ENCODE assay signal across 9 mouse cellular contexts in the genomic region with DNA sequence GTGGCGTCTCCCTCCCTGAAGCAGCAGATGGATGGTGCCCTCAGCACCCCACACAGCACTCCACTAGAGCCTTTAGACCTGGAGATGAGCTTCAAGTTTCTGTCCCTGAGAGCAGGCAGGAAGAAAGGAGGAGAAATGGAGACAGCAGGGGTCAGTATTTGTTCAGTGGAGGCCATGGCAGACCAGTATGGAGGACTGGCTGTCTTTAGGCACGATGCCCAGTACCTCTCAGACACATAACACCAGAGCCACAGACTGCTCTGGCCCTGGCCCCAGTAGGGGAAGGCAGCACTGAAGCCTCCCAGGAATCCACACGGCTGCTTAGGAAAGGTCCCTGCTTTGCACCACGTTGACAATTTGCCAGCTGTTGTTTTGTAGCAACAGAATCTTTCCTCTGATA.
DNase-seq lines count a peak whose midpoint lies in the region; ATAC-seq and TF ChIP-seq lines count a peak whose summit lies in the region.
"Had no signal": no experiment of that assay in that cellular context is flagged by ENCODE, and none has a peak within 500 bp of the region (broad histone marks: within the 10 kb centered on the region; RNA-seq: fewer than 3 reads in every experiment).

No protein-coding gene starts in this region.

- no peak for ATAC-seq in limb, embryonic 11.5 days (ENCODE audit: insufficient number of reproducible peaks, low FRiP score, low TSS enrichment, low read depth)
- peak; percentile 88 for ATAC-seq in lung, embryonic 15.5 days (ENCODE audit: borderline replicate concordance, extremely low read depth, low FRiP score, low TSS enrichment)

- no peaks in the 10 kb centered on the region for H3K79me2 ChIP-seq in heart, adult 2 months (replicated peaks; ENCODE audit: control insufficient read depth, insufficient read depth, low read length)

- no peaks in the 10 kb centered on the region for H3K36me3 ChIP-seq in limb, embryonic 11.5 days (ENCODE audit: control insufficient read depth, insufficient read depth, low read length)
- no peaks in the 10 kb centered on the region for H3K36me3 ChIP-seq in limb, embryonic 10.5 days
- no peaks in the 10 kb centered on the region for H3K36me3 ChIP-seq in heart, adult 2 months (ENCODE audit: control insufficient read depth, insufficient read depth, low read length)
- no peaks in the 10 kb centered on the region for H3K36me3 ChIP-seq in lung, embryonic 15.5 days

- TF ChIP-seq CTCF in heart, adult 2 months (IDR thresholded peaks at IDR 0.05), result peak; percentile 63

- TF ChIP-seq EP300 in heart, adult 2 months (IDR thresholded peaks at IDR 0.05; ENCODE audit: insufficient read depth, low read depth, low read length), result peak; percentile 61; the same call in 1 of the 2 replicates

- peak; percentile 10 for DNase-seq in adrenal gland, adult 2 months
- DNase-seq in adrenal gland, adult 18-20 months (ENCODE audit: low spot score in 2 of 2), result no peak
- DNase-seq in limb, embryonic 11.5 days (ENCODE audit: low spot score), result no peak
- DNase-seq in limb, embryonic 10.5 days (ENCODE audit: low spot score), result no peak
- DNase-seq in heart, adult 2 months, result peak; percentile 40 to 73
- DNase-seq in thymus, postnatal 0 days (ENCODE audit: low spot score), result no peak
- no peak for DNase-seq in kidney, adult 8-10 months

- H3K4me3 ChIP-seq in limb, embryonic 11.5 days (ENCODE audit: low read depth, low read length), result no peak overlapping the region
- H3K4me3 ChIP-seq in limb, embryonic 10.5 days, result no peak overlapping the region
- no peak overlapping the region for H3K4me3 ChIP-seq in heart, adult 2 months
- no peak overlapping the region for H3K4me3 ChIP-seq in lung, embryonic 15.5 days

- WGBS in limb, embryonic 11.5 days, result 61% methylated on average over 4 of the region's 4 CpGs
- 74% methylated on average over 4 of the region's 4 CpGs for WGBS in limb, embryonic 10.5 days
- 26% methylated on average over 4 of the region's 4 CpGs for WGBS in heart, adult 2 months
- 31% methylated on average over 4 of the region's 4 CpGs for WGBS in lung, embryonic 15.5 days

- no peaks in the 10 kb centered on the region for H3K9me3 ChIP-seq in limb, embryonic 11.5 days (ENCODE audit: control insufficient read depth, low read length)
- no peaks in the 10 kb centered on the region for H3K9me3 ChIP-seq in limb, embryonic 10.5 days (replicated peaks)
- no peaks in the 10 kb centered on the region for H3K9me3 ChIP-seq in lung, embryonic 15.5 days

- 0 out of 2 replicates have a peak overlapping the region, but pooled peaks have one; percentile 4 for H3K9ac ChIP-seq in limb, embryonic 11.5 days (ENCODE audit: low read length)
- no peak overlapping the region for H3K9ac ChIP-seq in heart, adult 2 months (ENCODE audit: low read depth, low read length)
- no peak overlapping the region for H3K9ac ChIP-seq in lung, embryonic 15.5 days

- H3K4me2 ChIP-seq in limb, embryonic 11.5 days (ENCODE audit: low read depth, severe bottlenecking), result no peak overlapping the region
- no peak overlapping the region for H3K4me2 ChIP-seq in lung, embryonic 15.5 days

- intact Hi-C loops in heart, adult 2 months (cut with DNase I), result loop anchor here (2.0 kb wide), 1 partner anchor 227 kb away; no protein-coding TSS in a partner anchor

- no peaks in the 10 kb centered on the region for H3K4me1 ChIP-seq in limb, embryonic 11.5 days (ENCODE audit: control insufficient read depth, insufficient read depth, low read length)
- no peaks in the 10 kb centered on the region for H3K4me1 ChIP-seq in limb, embryonic 10.5 days
- peaks cover 3% of the 10 kb centered on the region; the same call in 1 of the 2 replicates for H3K4me1 ChIP-seq in heart, adult 2 months (ENCODE audit: control insufficient read depth, insufficient read depth, low read length)
- H3K4me1 ChIP-seq in lung, embryonic 15.5 days, result no peaks in the 10 kb centered on the region

- no peak for TF ChIP-seq POLR2A in heart, adult 2 months (IDR thresholded peaks at IDR 0.05; ENCODE audit: insufficient read depth, low read depth, low read length)

- no peak overlapping the region for H3K27ac ChIP-seq in limb, embryonic 11.5 days (replicated peaks; ENCODE audit: low read depth, low read length)
- no peak overlapping the region for H3K27ac ChIP-seq in limb, embryonic 10.5 days
- H3K27ac ChIP-seq in heart, adult 2 months, result no peak overlapping the region
- no peak overlapping the region for H3K27ac ChIP-seq in lung, embryonic 15.5 days
- H3K27ac ChIP-seq: macrophage had no signal

- H3K27me3 ChIP-seq in limb, embryonic 11.5 days (ENCODE audit: control insufficient read depth, insufficient read depth, low read length), result no peaks in the 10 kb centered on the region
- 0 out of 2 replicates have a peak, but pooled peaks cover 14% of the 10 kb centered on the region for H3K27me3 ChIP-seq in limb, embryonic 10.5 days (ENCODE audit: low read depth, poor library complexity, severe bottlenecking)
- no peaks in the 10 kb centered on the region for H3K27me3 ChIP-seq in heart, adult 2 months (ENCODE audit: control insufficient read depth, insufficient read depth, low read length)
- no peaks in the 10 kb centered on the region for H3K27me3 ChIP-seq in lung, embryonic 15.5 days

Comparison
In these comparisons a context has a peak if more than half of its experiments do, and no peak if none do; other contexts are left out.
1. DNase-seq: peak in adrenal gland, adult 2 months (single experiment) and heart, adult 2 months (2 of 2); none in adrenal gland, adult 18-20 months (0 of 2), limb, embryonic 11.5 days (single experiment), limb, embryonic 10.5 days (single experiment), thymus, postnatal 0 days (single experiment) and kidney, adult 8-10 months (0 of 2).